Mouse (Mus musculus): ENCODE measurements at regions not wholly inside any gene's neighbourhood (a gene's known extent, or its start where the extent isn't known, plus 50 kb on each side); places are given as distances from the start of the nearest gene placed in this dataset.

DNA sequence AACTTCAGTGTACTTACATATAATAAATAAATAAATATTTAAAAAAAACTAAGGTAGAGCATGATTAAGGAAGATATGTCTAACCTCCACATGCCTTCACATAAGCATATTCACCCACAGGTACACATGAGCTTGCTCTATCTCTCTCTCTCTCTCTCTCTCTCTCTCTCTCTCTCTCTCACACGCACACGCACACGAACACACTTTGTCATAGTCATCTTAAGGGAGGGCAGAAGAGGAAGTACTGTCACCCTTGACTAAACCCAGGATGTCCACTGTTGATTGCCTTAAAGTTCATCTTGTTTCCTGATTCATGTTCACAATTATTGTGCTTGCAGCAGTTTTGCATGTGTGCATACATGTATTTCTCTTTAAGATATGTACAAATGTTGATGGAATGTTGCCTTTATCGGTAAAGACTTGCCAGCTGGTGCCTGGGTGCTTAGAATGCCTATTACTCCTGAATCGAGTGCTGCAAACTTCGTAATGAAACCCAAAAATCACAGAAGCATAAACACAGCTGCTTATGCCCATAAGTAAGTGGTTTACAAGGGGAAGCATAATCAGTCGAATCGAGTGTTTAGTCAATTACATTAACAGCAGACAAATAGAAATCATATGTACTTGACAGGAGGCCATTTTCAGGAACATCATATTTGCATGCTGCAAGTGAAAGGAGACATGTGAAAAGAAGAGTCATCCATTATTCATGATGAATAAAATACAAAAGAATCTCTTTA lies 84.3 kb downstream of the Tmem168 start:
- no peak overlapping the region for H3K27ac ChIP-seq (ENCODE audit: low read depth)
- WGBS: 80% methylated on average over 8 of the region's 8 CpGs
- TF ChIP-seq CTCF (IDR thresholded peaks at IDR 0.05; ENCODE audit: low read depth): no peak
- no peak for TF ChIP-seq EP300 (IDR thresholded peaks at IDR 0.05; ENCODE audit: low read depth)
- no peaks in the 10 kb centered on the region for H3K9me3 ChIP-seq (replicated peaks; ENCODE audit: control insufficient read depth, low read length)
- DNase-seq (ENCODE audit: low spot score) (no peak), ATAC-seq (ENCODE audit: insufficient read depth, low read depth) (no peak)
- no peaks in the 10 kb centered on the region for H3K36me3 ChIP-seq (replicated peaks; ENCODE audit: control insufficient read depth, insufficient read depth, low read length)
- H3K4me3 ChIP-seq (ENCODE audit: low read depth, low read length): no peak overlapping the region
- no peaks in the 10 kb centered on the region for H3K27me3 ChIP-seq (ENCODE audit: control insufficient read depth, insufficient read depth, low read length)
- H3K9ac ChIP-seq (replicated peaks; ENCODE audit: low read depth, low read length): no peak overlapping the region
- no peak overlapping the region for H3K4me2 ChIP-seq (ENCODE audit: low read depth, low read length)
- H3K4me1 ChIP-seq (ENCODE audit: control insufficient read depth, insufficient read depth): no peaks in the 10 kb centered on the region

- no peaks in the 10 kb centered on the region for H3K9me3 ChIP-seq (replicated peaks; ENCODE audit: control insufficient read depth, low read length)
- H3K27ac ChIP-seq (ENCODE audit: low read depth): no peak overlapping the region
- no peak overlapping the region for H3K4me2 ChIP-seq (ENCODE audit: low read depth, low read length)
- no peaks in the 10 kb centered on the region for H3K27me3 ChIP-seq (ENCODE audit: control insufficient read depth, insufficient read depth, low read length)
- no peaks in the 10 kb centered on the region for H3K4me1 ChIP-seq (ENCODE audit: control insufficient read depth, insufficient read depth)
- no peak for DNase-seq (ENCODE audit: low spot score)
- WGBS: 71% methylated on average over 3 of the region's 3 CpGs
- TF ChIP-seq CTCF (IDR thresholded peaks at IDR 0.05; ENCODE audit: low read depth): no peak
- TF ChIP-seq EP300 (IDR thresholded peaks at IDR 0.05; ENCODE audit: low read depth): no peak
- H3K36me3 ChIP-seq (replicated peaks; ENCODE audit: control insufficient read depth, insufficient read depth, low read length): no peaks in the 10 kb centered on the region
- no peak overlapping the region for H3K9ac ChIP-seq (replicated peaks; ENCODE audit: low read depth, low read length)
- H3K4me3 ChIP-seq (ENCODE audit: low read depth, low read length): no peak overlapping the region
- no peak for ATAC-seq (ENCODE audit: insufficient read depth, low read depth)
These were observed 93.8 kb downstream of the Tmem168 start for GRCm38 (mm10) chr6:13514126-13514525.

GRCm38 (mm10) chr6:13476493-13477129 lies 131.3 kb downstream of the Tmem168 start:
- ATAC-seq (ENCODE audit: insufficient read depth, low read depth): no peak
- no peak overlapping the region for H3K9ac ChIP-seq (replicated peaks; ENCODE audit: low read depth, low read length)
- H3K4me1 ChIP-seq (ENCODE audit: control insufficient read depth, insufficient read depth): no peaks in the 10 kb centered on the region
- no peak overlapping the region for H3K4me2 ChIP-seq (ENCODE audit: low read depth, low read length)
- no peak overlapping the region for H3K27ac ChIP-seq (ENCODE audit: low read depth)
- TF ChIP-seq EP300 (IDR thresholded peaks at IDR 0.05; ENCODE audit: low read depth) (no peak), CTCF (IDR thresholded peaks at IDR 0.05; ENCODE audit: low read depth) (no peak)
- WGBS: 82% methylated on average over 5 of the region's 5 CpGs
- H3K27me3 ChIP-seq (ENCODE audit: control insufficient read depth, insufficient read depth, low read length): no peaks in the 10 kb centered on the region
- no peaks in the 10 kb centered on the region for H3K9me3 ChIP-seq (replicated peaks; ENCODE audit: control insufficient read depth, low read length)
- no peaks in the 10 kb centered on the region for H3K36me3 ChIP-seq (replicated peaks; ENCODE audit: control insufficient read depth, insufficient read depth, low read length)
- H3K4me3 ChIP-seq (ENCODE audit: low read depth, low read length): no peak overlapping the region
- no peak for DNase-seq (ENCODE audit: low spot score)

- Histone ChIP-seq H3K4me1 (ENCODE audit: control insufficient read depth, insufficient read depth) (no peaks in the 10 kb centered on the region), H3K36me3 (replicated peaks; ENCODE audit: control insufficient read depth, insufficient read depth, low read length) (no peaks in the 10 kb centered on the region), H3K4me3 (ENCODE audit: low read depth, low read length) (no peak overlapping the region), H3K9me3 (replicated peaks; ENCODE audit: control insufficient read depth, low read length) (0 out of 2 replicates have a peak, but pooled peaks cover 3% of the 10 kb centered on the region), H3K27ac (ENCODE audit: low read depth) (no peak overlapping the region), H3K4me2 (ENCODE audit: low read depth, low read length) (no peak overlapping the region), H3K9ac (replicated peaks; ENCODE audit: low read depth, low read length) (no peak overlapping the region), H3K27me3 (ENCODE audit: control insufficient read depth, insufficient read depth, low read length) (no peaks in the 10 kb centered on the region)
- ATAC-seq (ENCODE audit: insufficient read depth, low read depth) (no peak), DNase-seq (ENCODE audit: low spot score) (no peak)
- WGBS: 60% methylated on average over 3 of the region's 3 CpGs
- TF ChIP-seq CTCF (IDR thresholded peaks at IDR 0.05; ENCODE audit: low read depth) (no peak), EP300 (IDR thresholded peaks at IDR 0.05; ENCODE audit: low read depth) (no peak)
These were observed 158.6 kb downstream of the Tmem168 start for GRCm38 (mm10) chr6:13449160-13449787.

DNA sequence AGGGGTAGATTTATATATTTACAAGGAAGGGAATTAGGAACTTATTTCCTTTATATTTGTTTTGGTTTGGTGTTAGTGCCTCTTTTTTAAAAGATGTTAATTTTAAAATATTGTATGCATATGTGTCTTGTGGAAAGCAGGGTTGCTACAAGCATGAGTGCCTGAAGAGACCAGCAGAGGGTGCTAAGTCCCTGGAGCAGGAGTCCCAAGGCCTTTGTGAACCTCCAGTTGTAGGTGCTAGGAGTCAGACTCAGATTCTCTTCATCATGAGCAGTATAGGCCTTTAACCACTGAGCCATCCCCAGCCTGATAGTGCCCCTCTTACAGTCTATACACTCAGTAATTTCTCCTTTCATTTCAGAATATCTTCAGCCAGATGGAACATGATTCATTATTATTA lies 189.0 kb upstream of the Vwde start:
- H3K9me3 ChIP-seq (replicated peaks; ENCODE audit: control insufficient read depth, low read length): no peaks in the 10 kb centered on the region
- TF ChIP-seq EP300 (IDR thresholded peaks at IDR 0.05; ENCODE audit: low read depth): no peak
- peak; percentile 52 for TF ChIP-seq CTCF (IDR thresholded peaks at IDR 0.05; ENCODE audit: low read depth)
- no peak overlapping the region for H3K27ac ChIP-seq (ENCODE audit: low read depth)
- DNase-seq (ENCODE audit: low spot score): peak; percentile 20
- H3K4me1 ChIP-seq (ENCODE audit: control insufficient read depth, insufficient read depth): no peaks in the 10 kb centered on the region
- no peak for ATAC-seq (ENCODE audit: insufficient read depth, low read depth)
- no peaks in the 10 kb centered on the region for H3K27me3 ChIP-seq (ENCODE audit: control insufficient read depth, insufficient read depth, low read length)
- no peak overlapping the region for H3K4me3 ChIP-seq (ENCODE audit: low read depth, low read length)
- H3K36me3 ChIP-seq (replicated peaks; ENCODE audit: control insufficient read depth, insufficient read depth, low read length): no peaks in the 10 kb centered on the region
- H3K4me2 ChIP-seq (ENCODE audit: low read depth, low read length): no peak overlapping the region
- no peak overlapping the region for H3K9ac ChIP-seq (replicated peaks; ENCODE audit: low read depth, low read length)

Data from heart, postnatal 0 days (tissue).